Mouse (Mus musculus): ENCODE results near the gene Scn4b. TPM values are rescaled to one million over a fixed set of nuclear protein-coding genes. Genes with fewer than 3 reads are reported as not detected.

Gene Scn4b
- polyA plus RNA-seq (2016; fragmentation: Nextera tagmentation; extraction: Ambion mirVana) = 0.18 and 0.27 TPM in 2 replicates

DNA sequence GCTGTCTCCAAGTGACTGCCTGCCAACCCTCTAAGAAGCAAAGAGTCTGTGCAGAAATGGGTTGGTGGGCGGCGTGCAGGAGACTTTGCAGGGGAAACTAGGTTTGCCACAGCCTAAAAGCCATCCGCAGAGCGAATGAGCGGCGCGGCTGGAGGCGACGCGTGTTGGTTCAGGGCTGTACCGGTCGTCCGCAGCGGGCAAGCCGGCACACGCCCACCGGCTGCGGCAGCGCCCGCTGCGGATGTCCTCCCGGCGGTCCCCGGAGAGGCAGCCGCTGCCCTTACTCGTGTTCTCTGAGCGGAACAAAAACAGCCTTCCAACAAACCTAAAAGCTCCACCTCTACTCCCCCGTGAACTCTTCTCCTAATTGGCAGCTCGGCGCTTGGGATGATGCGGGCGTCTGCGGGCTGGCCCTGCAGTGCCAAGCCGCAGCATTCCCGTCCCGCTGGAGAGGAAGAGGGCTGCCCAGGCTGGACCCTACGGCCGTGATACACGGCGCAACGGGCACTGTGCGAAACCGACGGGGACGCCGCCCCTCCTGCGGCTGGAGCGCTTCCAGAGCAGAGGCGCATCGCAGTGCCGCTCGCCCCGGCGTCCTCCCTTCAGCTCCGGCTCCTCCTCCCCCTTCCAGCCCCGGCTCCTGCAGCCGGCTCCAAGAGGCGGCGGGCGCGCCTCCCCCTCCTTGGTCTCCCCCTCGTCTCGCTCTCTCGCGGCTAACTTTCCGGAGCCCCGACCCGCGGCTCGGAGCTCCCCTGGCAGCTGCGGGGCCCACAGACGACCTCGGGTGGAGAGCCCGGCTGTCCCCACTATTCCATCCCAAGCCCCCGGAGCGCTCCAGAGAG, at the start of gene Scn4b:
TSS of gene Scn4b (plus strand) at position 205 of the 842 bp plus-strand sequence.
- H3K36me3 ChIP-seq = no peaks in the 10 kb centered on the region
- under 1% methylated on average over 68 of the region's 76 CpGs for WGBS
- ATAC-seq (ENCODE audit: low FRiP score, low read depth) = peak; percentile 25
- H3K9ac ChIP-seq = peak within 1 kb of the TSS; percentile 22
- H3K27ac ChIP-seq = no peak within 1 kb of the TSS
- peaks cover 17% of the 10 kb centered on the region for H3K4me1 ChIP-seq
- peaks cover 85% of the 10 kb centered on the region for H3K27me3 ChIP-seq (replicated peaks)
- no peaks in the 10 kb centered on the region for H3K9me3 ChIP-seq
- H3K4me2 ChIP-seq (replicated peaks) = peak within 1 kb of the TSS; percentile 89
- peak within 1 kb of the TSS; percentile 41 for H3K4me3 ChIP-seq

DNA sequence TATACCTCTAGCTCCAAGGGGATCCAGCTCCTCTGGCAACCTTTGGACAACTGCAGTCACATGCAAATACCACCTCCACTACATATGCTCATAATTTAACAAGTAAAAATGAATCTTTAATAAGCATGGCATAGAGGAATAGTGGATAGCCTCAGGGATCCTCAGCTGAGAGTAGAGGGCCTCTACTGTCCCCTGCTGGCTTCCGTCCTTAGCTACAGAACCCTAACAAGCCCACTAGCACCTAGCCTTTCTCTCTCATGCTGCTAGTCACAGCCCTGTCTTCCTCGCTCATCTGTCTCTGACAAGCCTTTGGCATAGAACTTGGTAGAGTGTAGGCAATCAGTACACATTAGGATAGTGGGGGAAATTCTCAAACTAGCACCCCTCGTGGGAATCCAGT, 47.4 kb upstream of the Scn4b start:
- no peak for ATAC-seq (ENCODE audit: low FRiP score, low read depth)
- H3K4me2 ChIP-seq (replicated peaks) = no peak overlapping the region
- H3K4me1 ChIP-seq = no peaks in the 10 kb centered on the region
- no peaks in the 10 kb centered on the region for H3K36me3 ChIP-seq
- WGBS = 79% methylated on average over 3 of the region's 3 CpGs
- no peak overlapping the region for H3K27ac ChIP-seq
- no peak overlapping the region for H3K9ac ChIP-seq
- H3K27me3 ChIP-seq (replicated peaks) = no peaks in the 10 kb centered on the region
- no peak overlapping the region for H3K4me3 ChIP-seq
- no peaks in the 10 kb centered on the region for H3K9me3 ChIP-seq

DNA sequence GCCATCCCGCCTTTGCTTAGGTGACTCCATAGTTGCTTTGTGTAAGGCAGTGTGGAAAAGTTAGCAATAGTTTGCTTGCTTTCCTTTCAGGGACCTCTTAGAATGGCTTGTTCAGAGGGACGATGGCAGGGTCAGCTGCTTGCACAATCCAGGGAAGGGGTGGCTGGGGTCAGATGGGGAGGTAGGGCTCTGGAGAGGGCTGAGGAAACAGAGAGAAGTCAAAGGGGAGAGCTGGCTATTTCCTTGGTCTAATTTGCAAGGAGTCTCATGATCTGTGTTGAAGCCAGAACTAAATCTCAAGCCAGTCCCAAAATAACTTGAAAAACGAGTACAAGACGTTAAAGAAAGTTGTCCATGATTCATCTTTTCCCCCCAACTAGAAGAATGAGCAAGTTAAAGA, 45.6 kb upstream of the Scn4b start:
- no peak overlapping the region for H3K9ac ChIP-seq
- H3K4me2 ChIP-seq (replicated peaks) = no peak overlapping the region
- H3K36me3 ChIP-seq = no peaks in the 10 kb centered on the region
- ATAC-seq (ENCODE audit: low FRiP score, low read depth) = no peak
- H3K9me3 ChIP-seq = no peaks in the 10 kb centered on the region
- H3K27me3 ChIP-seq (replicated peaks) = no peaks in the 10 kb centered on the region
- no peak overlapping the region for H3K27ac ChIP-seq
- H3K4me3 ChIP-seq = no peak overlapping the region
- H3K4me1 ChIP-seq = no peaks in the 10 kb centered on the region
- WGBS = 72% methylated on average over 4 of the region's 4 CpGs

DNA sequence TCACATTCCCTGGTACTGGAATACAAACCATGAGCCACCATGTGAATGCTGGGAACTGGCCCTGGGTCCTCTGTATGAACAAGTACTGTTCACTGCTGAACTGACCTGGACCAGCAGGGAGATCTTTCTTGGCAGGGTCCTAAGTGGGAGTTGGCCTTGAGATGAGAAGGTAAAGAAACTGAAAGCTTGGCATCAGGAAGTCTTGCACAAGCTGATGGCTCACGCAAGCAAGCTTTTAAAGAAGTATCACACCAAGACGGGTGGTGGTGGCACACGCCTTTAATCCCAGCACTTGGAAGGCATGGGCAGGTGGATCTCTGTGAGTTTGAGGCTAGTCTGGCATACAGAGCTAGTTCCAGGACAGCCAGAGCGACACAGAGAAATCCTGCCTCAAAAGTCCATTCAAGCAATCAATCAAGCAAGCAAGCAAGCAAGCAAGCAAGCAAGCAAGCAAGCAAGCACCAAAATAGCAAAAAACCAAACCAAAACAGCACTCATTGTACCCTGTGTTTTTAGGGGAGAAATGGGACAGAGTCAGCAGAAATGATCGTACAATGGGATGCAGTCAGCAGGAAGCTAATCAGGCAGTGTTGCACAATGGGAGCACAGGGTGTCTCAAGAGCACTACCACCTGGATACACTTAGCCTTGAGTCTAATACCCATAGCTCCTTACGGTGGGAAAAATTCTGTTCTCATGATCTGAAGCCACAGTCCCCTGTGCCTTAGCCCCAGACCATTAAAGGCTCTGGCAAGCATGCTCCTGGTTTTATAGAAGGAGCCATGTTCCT, 42.9 kb upstream of the Scn4b start:
- Histone ChIP-seq H3K36me3 (no peaks in the 10 kb centered on the region), H3K4me3 (no peak overlapping the region), H3K9ac (no peak overlapping the region), H3K9me3 (no peaks in the 10 kb centered on the region), H3K4me2 (replicated peaks) (no peak overlapping the region), H3K4me1 (no peaks in the 10 kb centered on the region), H3K27ac (no peak overlapping the region), H3K27me3 (replicated peaks) (no peaks in the 10 kb centered on the region)
- WGBS = 85% methylated on average over 6 of the region's 6 CpGs
- ATAC-seq (ENCODE audit: low FRiP score, low read depth) = no peak

DNA sequence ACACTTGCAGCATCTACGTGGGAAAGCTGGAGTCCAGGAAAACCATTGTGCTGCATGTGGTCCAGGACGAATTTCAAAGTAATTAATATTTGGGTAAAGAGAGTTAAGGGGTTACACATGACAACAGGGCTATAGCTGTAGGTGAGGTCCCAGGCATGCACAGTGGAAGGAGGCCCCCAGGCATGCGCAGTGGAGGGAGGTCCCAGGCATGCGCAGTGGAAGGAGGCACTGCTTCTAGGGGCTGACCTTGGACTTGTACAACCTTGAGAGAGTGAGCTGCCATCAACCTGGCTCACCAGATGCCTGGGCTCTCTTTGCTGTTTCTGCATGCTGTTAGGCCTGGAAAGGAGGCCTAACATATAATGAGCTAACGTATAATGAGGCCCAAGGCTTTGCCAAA, 40.3 kb upstream of the Scn4b start:
- no peak overlapping the region for H3K27ac ChIP-seq
- WGBS = 85% methylated on average over 5 of the region's 5 CpGs
- H3K9ac ChIP-seq = no peak overlapping the region

DNA sequence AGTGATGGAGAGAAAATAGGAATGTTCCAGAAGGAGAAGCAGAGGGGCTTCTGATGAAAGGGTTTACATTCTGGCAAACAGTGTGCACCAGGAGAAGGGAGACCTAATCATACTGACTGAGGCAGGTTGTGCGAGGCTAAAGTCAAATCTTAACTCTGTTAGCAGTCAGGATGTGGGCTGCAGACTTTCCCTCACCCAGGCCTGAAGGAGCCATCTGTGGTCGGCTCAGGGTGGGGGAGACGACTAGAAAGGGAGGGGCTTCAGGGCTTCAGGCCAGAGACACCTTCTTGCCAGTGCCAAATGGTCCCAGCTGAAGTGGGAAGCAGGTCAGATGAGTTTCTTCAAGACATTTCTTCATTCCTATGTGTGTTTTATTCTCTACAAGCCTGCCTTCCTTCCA, 39.8 kb upstream of the Scn4b start:
- Histone ChIP-seq H3K27me3 (replicated peaks) (no peaks in the 10 kb centered on the region), H3K4me2 (replicated peaks) (no peak overlapping the region), H3K4me3 (no peak overlapping the region), H3K9ac (no peak overlapping the region), H3K36me3 (no peaks in the 10 kb centered on the region), H3K27ac (no peak overlapping the region), H3K4me1 (no peaks in the 10 kb centered on the region), H3K9me3 (no peaks in the 10 kb centered on the region)
- 56% methylated on average over 3 of the region's 3 CpGs for WGBS
- no peak for ATAC-seq (ENCODE audit: low FRiP score, low read depth)

More for the DNA sequence above, 40.3 kb upstream of the Scn4b start:
- ATAC-seq (ENCODE audit: low FRiP score, low read depth) = no peak
- Histone ChIP-seq H3K4me2 (replicated peaks) (no peak overlapping the region), H3K36me3 (no peaks in the 10 kb centered on the region), H3K4me1 (no peaks in the 10 kb centered on the region), H3K9me3 (no peaks in the 10 kb centered on the region), H3K27me3 (replicated peaks) (no peaks in the 10 kb centered on the region), H3K4me3 (no peak overlapping the region)

DNA sequence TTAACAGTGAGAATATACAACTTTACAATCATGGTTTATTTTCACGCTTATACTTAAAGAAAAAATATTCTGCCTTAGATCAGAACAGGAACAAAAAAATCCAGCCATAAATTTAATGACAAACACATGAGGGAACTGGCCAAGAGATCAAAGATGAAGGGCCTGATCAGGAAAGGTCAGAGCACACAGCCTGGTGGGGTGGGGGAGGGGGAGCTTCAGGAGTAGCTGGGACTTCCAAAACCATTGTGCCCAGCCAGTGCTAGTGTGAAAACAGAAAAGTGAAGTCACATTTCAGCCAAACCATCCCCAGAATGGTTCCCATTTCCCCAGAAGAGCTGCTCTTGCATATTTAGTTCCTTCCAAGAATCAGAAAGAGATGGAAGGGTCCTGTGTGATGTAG, 35.7 kb upstream of the Scn4b start:
- Histone ChIP-seq H3K4me3 (no peak overlapping the region), H3K9ac (no peak overlapping the region), H3K9me3 (no peaks in the 10 kb centered on the region), H3K4me1 (no peaks in the 10 kb centered on the region), H3K36me3 (no peaks in the 10 kb centered on the region), H3K27me3 (replicated peaks) (no peaks in the 10 kb centered on the region), H3K4me2 (replicated peaks) (no peak overlapping the region), H3K27ac (no peak overlapping the region)
- 81% methylated on average over 1 of the region's 1 CpGs for WGBS
- no peak for ATAC-seq (ENCODE audit: low FRiP score, low read depth)

DNA sequence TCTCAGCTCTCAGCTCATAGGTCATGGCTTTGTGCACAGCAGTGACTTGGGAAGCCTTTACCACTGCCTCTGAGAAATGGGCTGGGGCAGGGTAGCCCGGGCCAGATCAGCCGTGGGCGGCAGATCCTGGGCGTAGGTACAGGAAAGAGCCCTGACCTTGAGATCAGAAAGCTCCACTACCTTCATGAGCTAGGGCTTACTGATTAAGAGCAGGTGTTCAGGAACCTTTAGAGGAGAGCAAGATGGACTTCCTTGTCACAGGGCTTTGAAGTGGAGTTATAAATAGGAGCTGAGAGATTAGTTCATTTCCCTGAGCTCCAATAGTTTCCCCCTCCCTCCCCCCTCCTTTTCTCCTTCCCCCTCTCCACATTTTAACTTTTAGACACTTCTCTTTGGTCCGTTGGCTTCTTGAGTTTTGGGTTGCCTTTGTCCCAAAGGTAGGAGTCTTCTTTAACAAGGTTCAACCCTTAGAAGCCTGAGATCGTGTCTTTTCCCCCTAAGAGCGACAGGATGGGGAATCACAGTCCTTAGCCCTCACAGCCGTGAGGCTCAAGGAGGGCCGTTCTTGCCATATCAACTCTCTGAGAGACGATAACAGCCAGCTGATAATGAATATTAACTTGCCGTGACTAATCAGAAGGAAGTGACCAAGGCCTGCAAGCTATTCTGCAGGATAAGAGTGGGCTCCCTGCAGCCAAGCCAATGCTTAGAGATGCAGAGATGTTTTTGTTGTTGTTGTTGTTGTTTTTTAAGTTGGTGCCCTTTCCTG, 34.8 kb upstream of the Scn4b start:
- no peak for ATAC-seq (ENCODE audit: low FRiP score, low read depth)
- Histone ChIP-seq H3K4me2 (replicated peaks) (no peak overlapping the region), H3K4me3 (no peak overlapping the region), H3K27me3 (replicated peaks) (no peaks in the 10 kb centered on the region), H3K27ac (no peak overlapping the region), H3K9ac (no peak overlapping the region), H3K36me3 (no peaks in the 10 kb centered on the region), H3K4me1 (no peaks in the 10 kb centered on the region), H3K9me3 (no peaks in the 10 kb centered on the region)
- WGBS = 70% methylated on average over 11 of the region's 11 CpGs

DNA sequence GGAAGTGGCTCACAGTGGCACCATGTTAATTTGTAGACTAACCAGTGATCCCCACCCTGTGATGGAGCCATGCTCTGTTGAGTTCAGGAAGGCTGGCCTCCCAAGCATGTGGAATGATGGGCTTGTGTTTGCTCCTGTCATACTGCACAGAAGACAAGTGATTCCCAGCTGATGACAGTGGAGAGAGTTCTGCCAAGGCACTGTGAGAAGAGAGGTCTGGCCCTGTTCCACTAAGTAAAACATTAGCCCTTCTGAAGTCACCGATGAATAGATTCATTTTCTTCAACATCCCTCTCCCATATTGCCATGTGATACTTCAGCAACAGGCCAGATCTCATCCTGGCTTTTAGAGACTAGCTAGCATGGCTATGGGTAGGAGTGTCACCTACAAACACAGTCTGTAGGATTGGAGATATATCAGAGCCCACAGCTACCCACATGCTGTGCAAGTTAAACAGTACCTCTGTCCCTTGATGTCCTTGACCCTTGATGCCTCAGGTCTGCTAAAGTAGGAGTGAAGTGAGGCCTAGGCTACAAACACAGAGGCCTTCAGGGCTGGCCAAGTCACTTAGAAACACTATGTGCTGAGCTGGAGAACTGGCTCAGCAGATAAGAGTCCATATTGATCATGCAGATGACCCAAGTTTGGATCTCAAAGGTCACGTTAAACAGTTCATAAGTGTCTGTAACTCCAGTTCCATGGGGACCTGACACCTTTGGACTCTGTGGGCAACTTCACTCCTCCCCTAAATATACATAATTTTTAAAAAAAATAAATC, 32.4 kb upstream of the Scn4b start:
- 97% methylated on average over 2 of the region's 2 CpGs for WGBS

DNA sequence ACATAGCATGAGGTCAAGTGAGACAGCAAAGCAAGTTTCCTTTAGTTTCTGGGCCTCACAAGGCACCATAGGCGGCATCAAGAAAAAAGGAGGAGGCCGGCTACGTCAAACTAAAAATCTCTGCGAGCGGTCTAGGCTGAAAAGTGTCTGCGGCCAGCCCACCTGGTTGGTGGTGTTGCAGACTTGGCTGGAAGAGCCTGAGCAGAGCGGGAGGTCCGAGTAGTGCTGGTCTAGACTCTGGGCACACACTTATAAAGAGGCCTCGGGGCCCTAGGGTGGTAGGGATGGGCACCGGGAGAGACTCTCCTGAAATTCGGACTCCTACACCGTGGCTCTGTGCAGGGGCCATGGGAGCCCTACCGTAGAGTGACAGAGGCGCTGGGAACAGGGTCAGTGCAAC, 22.5 kb upstream of the Scn4b start:
- Histone ChIP-seq H3K9me3 (no peaks in the 10 kb centered on the region), H3K4me1 (peaks cover 9% of the 10 kb centered on the region; the same call in 1 of the 2 replicates), H3K4me3 (peak overlapping the region; percentile 30; the same call in 1 of the 2 replicates), H3K36me3 (no peaks in the 10 kb centered on the region), H3K9ac (0 out of 2 replicates have a peak overlapping the region, but pooled peaks have one; percentile 13), H3K27ac (no peak overlapping the region), H3K27me3 (replicated peaks) (peaks cover 3% of the 10 kb centered on the region), H3K4me2 (replicated peaks) (peak overlapping the region; percentile 63)
- 3% methylated on average over 14 of the region's 14 CpGs for WGBS
- ATAC-seq (ENCODE audit: low FRiP score, low read depth) = no peak

More for the DNA sequence above, 32.4 kb upstream of the Scn4b start:
- H3K27me3 ChIP-seq (replicated peaks) = no peaks in the 10 kb centered on the region
- no peaks in the 10 kb centered on the region for H3K4me1 ChIP-seq
- H3K4me3 ChIP-seq = no peak overlapping the region
- H3K9me3 ChIP-seq = no peaks in the 10 kb centered on the region
- ATAC-seq (ENCODE audit: low FRiP score, low read depth) = no peak
- H3K4me2 ChIP-seq (replicated peaks) = no peak overlapping the region
- H3K36me3 ChIP-seq = no peaks in the 10 kb centered on the region
- no peak overlapping the region for H3K9ac ChIP-seq
- no peak overlapping the region for H3K27ac ChIP-seq

DNA sequence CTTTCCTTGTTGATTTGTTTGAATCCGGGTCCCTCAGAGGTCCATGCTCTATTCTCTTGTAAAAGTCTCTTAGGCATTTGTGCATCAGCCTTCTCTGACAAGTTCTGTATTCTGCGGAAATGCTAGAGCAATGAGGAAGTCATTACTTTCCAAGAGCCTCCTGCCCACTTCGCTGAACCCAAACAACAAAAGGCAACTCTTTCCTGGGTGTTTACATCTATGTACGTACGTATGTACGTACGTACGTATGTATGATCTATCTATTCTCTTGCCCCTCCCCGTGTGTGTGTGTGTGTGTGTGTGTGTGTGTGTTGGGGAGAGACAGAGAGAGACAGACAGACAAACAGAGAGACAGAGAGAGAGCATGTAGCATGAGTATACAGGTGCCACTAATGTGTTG, 21.4 kb upstream of the Scn4b start:
- H3K4me2 ChIP-seq (replicated peaks) = no peak overlapping the region
- H3K27me3 ChIP-seq (replicated peaks) = peaks cover 3% of the 10 kb centered on the region
- 62% methylated on average over 9 of the region's 9 CpGs for WGBS
- no peaks in the 10 kb centered on the region for H3K36me3 ChIP-seq
- H3K9me3 ChIP-seq = no peaks in the 10 kb centered on the region
- ATAC-seq (ENCODE audit: low FRiP score, low read depth) = no peak
- peaks cover 9% of the 10 kb centered on the region for H3K4me1 ChIP-seq
- H3K4me3 ChIP-seq = no peak overlapping the region
- no peak overlapping the region for H3K27ac ChIP-seq
- H3K9ac ChIP-seq = no peak overlapping the region

Measured in neural tube, embryonic 12.5 days (tissue).